8 mouse cellular contexts compared by ENCODE assay signal in genomic region chr15:28315812-28316528, GRCm38 (mm10).
DNase-seq lines count a peak whose midpoint lies in the region; ATAC-seq and TF ChIP-seq lines count a peak whose summit lies in the region.

No protein-coding gene starts in this region.

- no peaks in the 10 kb centered on the region; a peak in 1 of 4 replicates for H3K27me3 ChIP-seq in MEL (ENCODE audit: control insufficient read depth in 1 of 2, insufficient read depth in 2 of 2, low read length in 2 of 2)
- no peaks in the 10 kb centered on the region for H3K27me3 ChIP-seq in lung, postnatal 0 days (replicated peaks; ENCODE audit: insufficient read depth, low read length)

- no peak overlapping the region for H3K9ac ChIP-seq in MEL (ENCODE audit: control insufficient read depth, low read depth, low read length, poor library complexity, severe bottlenecking)
- H3K9ac ChIP-seq in lung, postnatal 0 days (replicated peaks; ENCODE audit: low read depth): no peak overlapping the region

- no peaks in the 10 kb centered on the region for H3K4me1 ChIP-seq in MEL (ENCODE audit: control insufficient read depth in 1 of 2, insufficient read depth in 2 of 2, low read length in 2 of 2)
- H3K4me1 ChIP-seq in lung, postnatal 0 days (ENCODE audit: insufficient read depth, low read depth, low read length): no peaks in the 10 kb centered on the region

- peak; percentile 48 to 58 (median 49) for TF ChIP-seq CTCF in MEL (IDR thresholded peaks at IDR 0.05 in 2 of 3, conservative IDR thresholded peaks at IDR 0.05 in 1 of 3; ENCODE audit: control insufficient read depth in 1 of 3, insufficient read depth in 1 of 3, low read depth in 2 of 3, low read length in 3 of 3, poor library complexity in 1 of 3, severe bottlenecking in 1 of 3)
- TF ChIP-seq CTCF in lung, postnatal 0 days (IDR thresholded peaks at IDR 0.05): peak; percentile 71

- TF ChIP-seq RAD21 in MEL (IDR thresholded peaks at IDR 0.05; ENCODE audit: low read depth, low read length): peak; percentile 63

- H3K4me2 ChIP-seq in lung, postnatal 0 days (replicated peaks; ENCODE audit: low read depth, low read length): no peak overlapping the region

- no peak for TF ChIP-seq POLR2A in MEL (IDR thresholded peaks at IDR 0.05; ENCODE audit: control insufficient read depth in 1 of 2, insufficient read depth in 1 of 2, low read depth in 1 of 2, low read length in 2 of 2, poor library complexity in 1 of 2)

- H3K79me2 ChIP-seq in MEL (ENCODE audit: control insufficient read depth, insufficient read depth, low read length, poor library complexity): no peaks in the 10 kb centered on the region

- ATAC-seq in lung, postnatal 0 days: no peak

- H3K4me3 ChIP-seq in MEL (ENCODE audit: control insufficient read depth in 1 of 2, insufficient read depth in 1 of 2, low read depth in 2 of 2, low read length in 2 of 2): no peak overlapping the region
- no peak overlapping the region for H3K4me3 ChIP-seq in lung, postnatal 0 days (ENCODE audit: low read depth, low read length)

- no peak overlapping the region for H3K27ac ChIP-seq in MEL (ENCODE audit: control insufficient read depth, low read depth, low read length)
- no peak overlapping the region for H3K27ac ChIP-seq in lung, postnatal 0 days (ENCODE audit: low read length)

- no peaks in the 10 kb centered on the region for H3K36me3 ChIP-seq in MEL (ENCODE audit: control insufficient read depth in 1 of 2, insufficient read depth in 2 of 2, low read length in 2 of 2)
- no peaks in the 10 kb centered on the region for H3K36me3 ChIP-seq in lung, postnatal 0 days (ENCODE audit: insufficient read depth, low read length)

- TF ChIP-seq EP300 in MEL (IDR thresholded peaks at IDR 0.05; ENCODE audit: low read depth in 1 of 2, low read length in 2 of 2): no peak
- no peak for TF ChIP-seq EP300 in lung, postnatal 0 days (IDR thresholded peaks at IDR 0.05)

- WGBS in lung, postnatal 0 days: 28% methylated on average over 6 of the region's 6 CpGs

- DNase-seq in 416B (ENCODE audit: low read depth) (peak; percentile 20), MEL (ENCODE audit: low read depth, low spot score) (peak; percentile 16)
- peak; percentile 42 for DNase-seq in cerebellum, adult 9-10 months
- DNase-seq in frontal cortex, postnatal 25 days (ENCODE audit: low spot score in 2 of 2): peak; percentile 44 to 55
- peak; percentile 17 to 69 for DNase-seq in kidney, postnatal 36 days
- peak; percentile 37 for DNase-seq in lung, postnatal 0 days (ENCODE audit: low spot score)
- DNase-seq in retina, embryonic 14.5 days (ENCODE audit: low spot score): peak; percentile 82
- no peak for DNase-seq in spleen, postnatal 14 days (ENCODE audit: low spot score in 2 of 2)

- no peaks in the 10 kb centered on the region for H3K9me3 ChIP-seq in MEL (replicated peaks; ENCODE audit: insufficient read depth, low read length)
- H3K9me3 ChIP-seq in lung, postnatal 0 days (ENCODE audit: low read length): no peaks in the 10 kb centered on the region

TF ChIP-seq in MEL, 35 proteins besides CTCF, POLR2A, EP300 and RAD21:
- TF ChIP-seq ZC3H11A (IDR thresholded peaks at IDR 0.05; ENCODE audit: low read depth, low read length): peak; percentile 51; the same call in 1 of the 2 replicates
- no peak for TF ChIP-seq RCOR1 (IDR thresholded peaks at IDR 0.05; ENCODE audit: low read depth, low read length)
- no peak for TF ChIP-seq TCF12 (IDR thresholded peaks at IDR 0.05; ENCODE audit: low read depth, low read length)
- no peak for TF ChIP-seq MAZ (IDR thresholded peaks at IDR 0.05; ENCODE audit: low read depth, low read length)
- peak; percentile 68 for TF ChIP-seq SMC3 (IDR thresholded peaks at IDR 0.05; ENCODE audit: low read depth, low read length)
- no peak for TF ChIP-seq MAX (IDR thresholded peaks at IDR 0.05; ENCODE audit: low read length)

Comparison
In these comparisons a context has a peak if more than half of its experiments do, and no peak if none do; other contexts are left out.
1. DNase-seq: peak in 416B (single experiment), MEL (single experiment), cerebellum, adult 9-10 months (single experiment), frontal cortex, postnatal 25 days (2 of 2), kidney, postnatal 36 days (2 of 2), lung, postnatal 0 days (single experiment) and retina, embryonic 14.5 days (single experiment); none in spleen, postnatal 14 days (0 of 2).